Mouse (Mus musculus): ENCODE results near the gene Fubp3.

Gene Fubp3

GRCm38 (mm10) chr2:31633531-31633930 lies 61.1 kb downstream of the Fubp3 start:
- no peak for DNase-seq

- DNase-seq, result no peak
These were observed 63.1 kb downstream of the Fubp3 start for GRCm38 (mm10) chr2:31635281-31636137.

- no peak for DNase-seq
These were observed 63.8 kb downstream of the Fubp3 start for GRCm38 (mm10) chr2:31636138-31636741.

GRCm38 (mm10) chr2:31636742-31637141 lies 64.3 kb downstream of the Fubp3 start:
- no peak for DNase-seq

- no peak for DNase-seq
These were observed 64.9 kb downstream of the Fubp3 start for GRCm38 (mm10) chr2:31637311-31637710.

GRCm38 (mm10) chr2:31637807-31638206 lies 65.4 kb downstream of the Fubp3 start:
- DNase-seq, result peak; percentile 31

GRCm38 (mm10) chr2:31638581-31639465 lies 66.4 kb downstream of the Fubp3 start:
- DNase-seq, result no peak

GRCm38 (mm10) chr2:31639466-31639760 lies 67.0 kb downstream of the Fubp3 start:
- DNase-seq, result no peak

- no peak for DNase-seq
These were observed 67.6 kb downstream of the Fubp3 start, which contains the start of gene Prdm12 for GRCm38 (mm10) chr2:31639901-31640608. Prdm12 (plus strand) TSS chr2:31640037.

GRCm38 (mm10) chr2:31640609-31641507 lies 68.4 kb downstream of the Fubp3 start:
- no peak for DNase-seq

- no peak for DNase-seq
These were observed 69.0 kb downstream of the Fubp3 start for GRCm38 (mm10) chr2:31641508-31641830.

GRCm38 (mm10) chr2:31641929-31642328 lies 69.5 kb downstream of the Fubp3 start:
- DNase-seq, result no peak

- DNase-seq, result peak; percentile 48
These were observed 81.8 kb downstream of the Fubp3 start for GRCm38 (mm10) chr2:31653971-31654853.

- peak; percentile 63 for DNase-seq
These were observed 82.6 kb downstream of the Fubp3 start for GRCm38 (mm10) chr2:31654854-31655559.

- no peak for DNase-seq
These were observed 83.9 kb downstream of the Fubp3 start for GRCm38 (mm10) chr2:31656374-31656773.

GRCm38 (mm10) chr2:31662939-31663803 lies 90.7 kb downstream of the Fubp3 start:
- no peak for DNase-seq

GRCm38 (mm10) chr2:31663804-31664180 lies 91.3 kb downstream of the Fubp3 start:
- no peak for DNase-seq
